Mouse (Mus musculus): ENCODE data around the gene Frmd4b. TPM values are rescaled to one million over a fixed set of nuclear protein-coding genes. Genes with fewer than 3 reads are reported as not detected.

Gene Frmd4b
- polyA plus RNA-seq, 1 experiment from 2014 or later = 13.9 TPM

GRCm38 (mm10) chr6:97551161-97551560 lies 66.2 kb downstream of the Frmd4b start:
- no peak overlapping the region for H3K4me3 ChIP-seq
- H3K36me3 ChIP-seq = no peaks in the 10 kb centered on the region
- H3K4me1 ChIP-seq = no peaks in the 10 kb centered on the region
- no peak for ATAC-seq (ENCODE audit: insufficient number of reproducible peaks, low FRiP score, low TSS enrichment, low read depth)
- H3K27me3 ChIP-seq = no peaks in the 10 kb centered on the region
- H3K9me3 ChIP-seq = no peaks in the 10 kb centered on the region
- WGBS = 78% methylated on average over 4 of the region's 4 CpGs
- H3K4me2 ChIP-seq = no peak overlapping the region
- no peak overlapping the region for H3K9ac ChIP-seq
- H3K27ac ChIP-seq = no peak overlapping the region

DNA sequence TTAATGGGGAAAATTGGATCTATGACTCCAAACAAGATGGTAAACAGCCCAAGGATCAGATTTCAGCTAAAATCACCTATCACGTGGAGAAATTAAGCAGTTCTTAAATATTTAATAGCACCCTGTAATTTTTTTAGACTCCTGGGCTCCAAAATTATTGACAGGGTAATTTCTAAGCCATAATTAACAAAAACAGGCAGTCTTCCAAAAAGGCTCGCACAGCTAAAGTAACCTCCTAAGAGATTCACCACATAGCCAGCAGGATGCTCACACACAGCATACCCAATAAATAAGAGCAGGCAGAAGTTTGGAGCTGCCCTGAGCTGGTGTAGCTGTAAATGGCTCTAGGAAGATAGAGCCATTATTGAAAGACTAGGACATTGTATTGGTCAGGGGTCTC lies 76.9 kb downstream of the Frmd4b start:
- H3K36me3 ChIP-seq = no peaks in the 10 kb centered on the region
- no peaks in the 10 kb centered on the region for H3K4me1 ChIP-seq
- H3K4me2 ChIP-seq = no peak overlapping the region
- no peak overlapping the region for H3K27ac ChIP-seq
- H3K27me3 ChIP-seq = no peaks in the 10 kb centered on the region
- H3K4me3 ChIP-seq = no peak overlapping the region
- 43% methylated on average over 2 of the region's 2 CpGs for WGBS
- no peak overlapping the region for H3K9ac ChIP-seq
- H3K9me3 ChIP-seq = no peaks in the 10 kb centered on the region
- ATAC-seq (ENCODE audit: insufficient number of reproducible peaks, low FRiP score, low TSS enrichment, low read depth) = no peak

GRCm38 (mm10) chr6:97535763-97536445 lies 81.4 kb downstream of the Frmd4b start:
- no peak overlapping the region for H3K27ac ChIP-seq
- ATAC-seq (ENCODE audit: insufficient number of reproducible peaks, low FRiP score, low TSS enrichment, low read depth) = no peak
- H3K4me2 ChIP-seq = no peak overlapping the region
- H3K27me3 ChIP-seq = no peaks in the 10 kb centered on the region
- WGBS = 88% methylated on average over 9 of the region's 9 CpGs
- no peak overlapping the region for H3K9ac ChIP-seq
- H3K9me3 ChIP-seq = no peaks in the 10 kb centered on the region
- no peak overlapping the region for H3K4me3 ChIP-seq
- no peaks in the 10 kb centered on the region for H3K36me3 ChIP-seq
- no peaks in the 10 kb centered on the region for H3K4me1 ChIP-seq

DNA sequence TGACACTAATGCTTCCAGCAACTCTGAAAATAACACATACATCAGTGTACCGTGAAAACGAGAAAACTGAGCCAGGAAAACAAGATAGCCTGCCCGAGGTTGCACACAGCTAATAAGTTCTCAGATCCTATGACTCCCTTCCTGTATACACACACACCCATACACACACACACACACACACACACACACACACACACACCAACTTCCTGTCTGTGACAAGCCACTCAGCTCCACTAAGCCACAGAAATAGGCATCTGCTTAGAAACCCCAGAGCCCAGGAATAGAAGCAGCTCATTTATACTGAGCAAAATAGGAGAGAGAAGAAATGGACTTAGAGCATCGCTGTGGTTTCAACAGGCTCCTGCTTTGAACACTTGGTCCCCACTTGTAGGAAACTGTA lies 86.3 kb downstream of the Frmd4b start:
- no peaks in the 10 kb centered on the region for H3K36me3 ChIP-seq
- no peak overlapping the region for H3K27ac ChIP-seq
- WGBS = 66% methylated on average over 4 of the region's 4 CpGs
- ATAC-seq (ENCODE audit: insufficient number of reproducible peaks, low FRiP score, low TSS enrichment, low read depth) = no peak
- H3K4me2 ChIP-seq = no peak overlapping the region
- H3K4me1 ChIP-seq = no peaks in the 10 kb centered on the region
- peaks cover 3% of the 10 kb centered on the region; the same call in 1 of the 2 replicates for H3K27me3 ChIP-seq
- H3K4me3 ChIP-seq = no peak overlapping the region
- no peaks in the 10 kb centered on the region for H3K9me3 ChIP-seq
- no peak overlapping the region for H3K9ac ChIP-seq

DNA sequence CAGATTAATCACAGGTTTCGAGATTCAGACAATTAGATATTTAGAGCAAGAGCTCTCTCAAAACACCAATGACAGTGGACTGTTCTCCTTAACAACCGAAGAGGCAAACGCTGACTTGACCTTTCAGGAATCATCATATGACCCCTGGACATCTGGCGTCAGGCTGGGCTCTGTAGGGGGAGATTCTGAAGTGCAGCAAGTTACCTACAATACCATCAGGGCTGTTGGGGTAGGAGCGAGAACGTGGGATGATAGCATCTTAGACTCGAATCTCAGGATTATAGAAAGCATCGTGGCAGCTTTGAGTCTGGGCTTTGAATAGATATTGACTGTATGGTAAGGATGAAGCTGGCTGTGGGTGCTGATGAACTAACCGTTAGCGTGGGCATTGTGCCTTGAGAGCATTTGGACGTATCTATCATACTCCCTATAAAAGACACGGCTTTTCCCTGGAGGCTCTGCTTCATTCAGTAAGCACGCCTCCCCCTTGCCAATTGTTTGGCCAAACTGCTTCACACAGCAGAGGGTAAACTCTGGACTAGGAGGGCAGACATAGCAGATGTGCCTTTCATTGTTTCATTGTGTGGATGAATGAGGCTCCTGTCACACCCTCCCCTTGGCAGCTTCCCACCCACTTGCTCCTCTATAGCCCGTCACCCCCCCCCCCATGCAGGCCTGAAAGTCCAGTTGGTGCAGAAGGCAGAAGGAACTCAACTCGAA lies 88.2 kb downstream of the Frmd4b start:
- no peaks in the 10 kb centered on the region for H3K36me3 ChIP-seq
- H3K4me3 ChIP-seq = no peak overlapping the region
- no peak overlapping the region for H3K4me2 ChIP-seq
- no peak overlapping the region for H3K27ac ChIP-seq
- peaks cover 3% of the 10 kb centered on the region; the same call in 1 of the 2 replicates for H3K27me3 ChIP-seq
- no peak overlapping the region for H3K9ac ChIP-seq
- 77% methylated on average over 15 of the region's 15 CpGs for WGBS
- no peak for ATAC-seq (ENCODE audit: insufficient number of reproducible peaks, low FRiP score, low TSS enrichment, low read depth)
- no peaks in the 10 kb centered on the region for H3K4me1 ChIP-seq
- H3K9me3 ChIP-seq = no peaks in the 10 kb centered on the region

DNA sequence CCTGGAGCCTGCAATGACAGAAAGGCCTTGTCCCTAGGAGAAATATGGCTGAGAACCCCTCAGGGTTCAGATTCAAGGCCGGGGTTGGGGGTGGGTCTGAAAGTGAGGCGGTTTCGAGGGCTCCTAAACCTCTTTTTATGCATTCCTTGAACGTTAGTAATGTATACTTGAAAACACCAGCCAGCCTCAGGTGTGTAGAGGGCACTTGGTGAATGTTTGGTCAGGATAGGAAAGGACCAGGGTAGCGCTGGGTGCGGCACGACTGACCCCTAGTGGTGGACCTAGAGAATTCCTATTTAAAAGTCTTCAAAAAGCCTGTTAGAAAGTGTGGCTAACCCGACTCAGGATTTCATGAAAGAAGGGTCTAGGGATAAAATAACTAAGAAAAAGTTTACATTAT lies 91.2 kb downstream of the Frmd4b start:
- H3K36me3 ChIP-seq = no peaks in the 10 kb centered on the region
- H3K4me1 ChIP-seq = no peaks in the 10 kb centered on the region
- H3K9ac ChIP-seq = no peak overlapping the region
- H3K27me3 ChIP-seq = peaks cover 6% of the 10 kb centered on the region; the same call in 1 of the 2 replicates
- no peak overlapping the region for H3K4me3 ChIP-seq
- H3K4me2 ChIP-seq = no peak overlapping the region
- H3K27ac ChIP-seq = no peak overlapping the region
- no peak for ATAC-seq (ENCODE audit: insufficient number of reproducible peaks, low FRiP score, low TSS enrichment, low read depth)
- H3K9me3 ChIP-seq = no peaks in the 10 kb centered on the region
- 17% methylated on average over 8 of the region's 8 CpGs for WGBS

DNA sequence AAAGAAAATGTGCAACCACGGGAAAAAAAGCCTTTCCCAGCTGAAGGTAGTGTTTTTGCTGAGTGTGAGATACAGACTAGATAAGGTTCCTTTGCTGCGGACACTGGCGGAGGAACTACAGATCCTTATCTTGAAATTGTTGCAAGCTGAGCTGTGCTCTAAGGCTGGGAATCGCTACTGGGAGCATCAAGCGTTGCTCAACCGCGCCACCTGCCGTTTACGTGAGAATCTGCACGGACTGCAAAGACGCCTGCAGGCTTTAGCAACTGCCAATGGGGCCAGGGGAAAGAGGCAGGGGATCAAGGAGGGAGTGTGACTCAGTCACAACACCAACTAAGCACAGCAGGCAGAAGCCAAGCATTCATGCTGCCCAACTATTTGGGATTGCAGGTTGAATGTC lies 94.2 kb downstream of the Frmd4b start:
- under 1% methylated on average over 11 of the region's 11 CpGs for WGBS

GRCm38 (mm10) chr6:97521279-97522038 lies 95.9 kb downstream of the Frmd4b start:
- Histone ChIP-seq H3K27me3 (peaks cover 4% of the 10 kb centered on the region; the same call in 1 of the 2 replicates), H3K9me3 (no peaks in the 10 kb centered on the region), H3K36me3 (no peaks in the 10 kb centered on the region), H3K4me2 (no peak overlapping the region), H3K27ac (no peak overlapping the region), H3K9ac (no peak overlapping the region), H3K4me3 (no peak overlapping the region), H3K4me1 (peaks cover 6% of the 10 kb centered on the region; the same call in 1 of the 2 replicates)
- WGBS = 67% methylated on average over 13 of the region's 13 CpGs
- ATAC-seq (ENCODE audit: insufficient number of reproducible peaks, low FRiP score, low TSS enrichment, low read depth) = no peak

More for the DNA sequence above, 94.2 kb downstream of the Frmd4b start:
- Histone ChIP-seq H3K27ac (no peak overlapping the region), H3K27me3 (peaks cover 6% of the 10 kb centered on the region; the same call in 1 of the 2 replicates), H3K36me3 (no peaks in the 10 kb centered on the region), H3K9me3 (no peaks in the 10 kb centered on the region), H3K9ac (no peak overlapping the region), H3K4me1 (no peaks in the 10 kb centered on the region), H3K4me3 (no peak overlapping the region), H3K4me2 (no peak overlapping the region)
- ATAC-seq (ENCODE audit: insufficient number of reproducible peaks, low FRiP score, low TSS enrichment, low read depth) = no peak; the same call in 1 of the 2 replicates

- H3K9me3 ChIP-seq = no peaks in the 10 kb centered on the region
Measured at GRCm38 (mm10) chr6:97520566-97520965, 96.8 kb downstream of the Frmd4b start.

DNA sequence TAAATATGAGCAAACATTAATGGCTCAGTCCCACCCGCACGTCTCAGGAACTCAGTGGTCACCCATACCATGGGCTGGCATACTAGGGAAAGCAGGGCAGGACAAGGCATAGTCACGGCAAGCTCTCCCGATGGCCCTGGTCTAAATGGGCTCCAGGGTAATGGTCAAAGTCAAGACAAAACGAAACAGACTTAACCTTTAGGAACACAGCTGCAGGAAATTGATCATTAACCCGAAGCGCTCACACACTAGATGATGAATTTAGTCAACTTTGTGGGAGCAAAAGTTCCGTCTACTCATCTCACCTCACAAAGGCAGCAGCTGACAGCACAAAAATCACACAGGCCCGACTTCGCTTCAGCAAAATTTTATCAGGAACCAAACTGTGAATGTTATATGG lies 97.8 kb downstream of the Frmd4b start:
- H3K27me3 ChIP-seq = peaks cover 4% of the 10 kb centered on the region; the same call in 1 of the 2 replicates
- H3K27ac ChIP-seq = no peak overlapping the region
- no peak overlapping the region for H3K4me2 ChIP-seq
- H3K9ac ChIP-seq = no peak overlapping the region
- no peaks in the 10 kb centered on the region for H3K36me3 ChIP-seq
- 82% methylated on average over 10 of the region's 10 CpGs for WGBS
- no peak for ATAC-seq (ENCODE audit: insufficient number of reproducible peaks, low FRiP score, low TSS enrichment, low read depth)
- no peak overlapping the region for H3K4me3 ChIP-seq
- H3K4me1 ChIP-seq = peaks cover 6% of the 10 kb centered on the region; the same call in 1 of the 2 replicates
- H3K9me3 ChIP-seq = no peaks in the 10 kb centered on the region

More at GRCm38 (mm10) chr6:97520566-97520965, 96.8 kb downstream of the Frmd4b start:
- H3K9ac ChIP-seq = no peak overlapping the region
- ATAC-seq (ENCODE audit: insufficient number of reproducible peaks, low FRiP score, low TSS enrichment, low read depth) = no peak
- WGBS = 37% methylated on average over 2 of the region's 2 CpGs
- no peak overlapping the region for H3K27ac ChIP-seq
- no peak overlapping the region for H3K4me2 ChIP-seq
- H3K4me1 ChIP-seq = peaks cover 6% of the 10 kb centered on the region; the same call in 1 of the 2 replicates
- H3K27me3 ChIP-seq = peaks cover 4% of the 10 kb centered on the region; the same call in 1 of the 2 replicates
- no peaks in the 10 kb centered on the region for H3K36me3 ChIP-seq
- no peak overlapping the region for H3K4me3 ChIP-seq

- no peak overlapping the region for H3K27ac ChIP-seq
- no peaks in the 10 kb centered on the region for H3K36me3 ChIP-seq
- WGBS = 37% methylated on average over 2 of the region's 2 CpGs
- H3K9ac ChIP-seq = no peak overlapping the region
- H3K4me1 ChIP-seq = peaks cover 6% of the 10 kb centered on the region; the same call in 1 of the 2 replicates
- ATAC-seq (ENCODE audit: insufficient number of reproducible peaks, low FRiP score, low TSS enrichment, low read depth) = no peak
- H3K9me3 ChIP-seq = no peaks in the 10 kb centered on the region
- no peak overlapping the region for H3K4me3 ChIP-seq
- no peak overlapping the region for H3K4me2 ChIP-seq
- H3K27me3 ChIP-seq = peaks cover 4% of the 10 kb centered on the region; the same call in 1 of the 2 replicates
Measured at GRCm38 (mm10) chr6:97518467-97518866, 98.9 kb downstream of the Frmd4b start.

All from limb, embryonic 15.5 days (tissue).